Mouse (Mus musculus) embryo, embryonic 11.5 days (tissue): ENCODE data around the gene Plekho1.
"Not testable (repeated sequence)": the region's sequence is repeated elsewhere in the genome, so short reads cannot be mapped to it uniquely, and the experiment has no call there.

Source experiments
- DNase-seq: peaks from one replicate; pipeline ENCODE4 v3.0.0-alpha.2; 2012; ENCODE audit warnings: low read depth, low spot score

Plekho1 gene

DNA sequence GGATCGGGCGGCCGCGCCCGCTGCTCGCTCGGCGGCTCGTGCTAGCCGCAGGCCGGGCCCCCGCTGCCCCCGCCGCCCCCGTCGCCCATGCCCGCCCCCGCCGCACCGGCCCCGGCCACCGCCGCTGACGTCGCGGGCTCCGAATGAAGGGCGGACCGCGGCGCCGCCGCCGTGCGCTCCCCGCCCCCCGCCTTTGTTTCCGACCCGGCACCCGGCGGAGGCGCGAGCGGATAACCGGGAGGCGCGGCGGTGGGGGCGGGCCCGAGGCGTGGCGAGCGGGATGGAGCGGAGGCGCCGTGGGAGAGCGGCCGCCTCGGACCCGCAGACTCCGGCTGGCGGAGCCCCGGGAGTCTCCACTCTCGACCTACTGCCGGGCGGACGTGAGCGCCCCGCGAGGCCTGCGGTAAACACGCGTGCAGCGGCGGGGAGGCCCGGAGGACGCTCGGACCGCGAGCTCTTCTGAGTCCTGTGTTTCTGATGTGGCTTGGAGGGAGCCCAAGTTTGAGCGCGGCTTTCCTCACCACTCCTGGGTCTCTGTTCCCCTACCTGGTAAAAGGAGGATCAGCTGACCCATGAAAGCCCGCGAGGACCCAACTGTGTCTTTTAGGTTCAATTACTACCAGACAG, at the start of gene Plekho1:
Plekho1 (minus strand) TSS at position 200 of the 627 bp plus-strand sequence.
- no peak for DNase-seq

DNA sequence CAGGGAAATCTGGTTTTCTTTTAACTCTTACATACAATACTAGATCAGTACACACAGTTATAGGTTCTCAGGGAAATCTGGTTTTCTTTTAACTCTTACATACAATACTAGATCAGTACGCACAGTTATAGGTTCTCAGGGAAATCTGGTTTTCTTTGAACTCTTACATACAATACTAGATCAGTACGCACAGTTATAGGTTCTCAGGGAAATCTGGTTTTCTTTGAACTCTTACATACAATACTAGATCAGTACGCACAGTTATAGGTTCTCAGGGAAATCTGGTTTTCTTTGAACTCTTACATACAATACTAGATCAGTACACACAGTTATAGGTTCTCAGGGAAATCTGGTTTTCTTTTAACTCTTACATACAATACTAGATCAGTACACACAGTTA, 48.8 kb upstream of the Plekho1 start:
- not testable (repeated sequence) for DNase-seq

DNA sequence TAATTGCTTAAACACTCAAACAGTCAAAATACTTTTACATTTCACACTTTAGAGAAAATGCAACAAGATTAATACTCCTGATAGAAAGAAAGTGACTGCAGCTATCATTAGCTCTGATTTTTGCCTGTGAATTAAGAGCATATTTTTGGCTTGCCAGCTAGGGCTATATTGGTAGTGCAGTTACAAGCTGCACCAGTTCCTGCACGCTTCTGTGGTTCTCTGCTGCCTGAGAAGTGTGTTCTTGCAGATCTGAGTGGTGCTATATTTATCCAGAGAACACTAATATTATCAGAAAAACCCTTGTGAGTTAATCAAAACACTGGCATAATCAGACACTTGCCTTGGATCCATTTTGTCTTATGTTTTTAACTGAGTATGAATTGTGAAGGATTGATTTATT, 47.3 kb upstream of the Plekho1 start:
- DNase-seq: no peak

DNA sequence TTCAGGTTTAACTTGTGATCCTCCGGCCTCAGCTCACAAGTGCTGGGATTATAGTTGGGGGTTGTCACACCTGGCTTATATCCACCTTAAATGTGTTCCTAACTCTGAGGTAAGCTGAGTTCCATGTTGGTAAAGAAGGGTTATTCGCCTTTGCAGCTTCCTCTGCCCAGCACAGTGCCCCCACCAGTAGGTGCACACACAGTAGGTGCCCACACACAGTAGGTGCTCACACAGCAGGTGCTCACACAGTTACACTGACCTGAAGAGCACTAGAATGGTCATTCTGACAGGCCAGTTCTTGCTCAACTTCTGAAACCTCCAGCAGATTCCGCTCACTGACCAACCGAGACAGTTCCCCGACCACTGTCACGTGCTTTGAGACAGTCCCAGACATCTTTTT, 45.3 kb upstream of the Plekho1 start:
- no peak for DNase-seq

DNA sequence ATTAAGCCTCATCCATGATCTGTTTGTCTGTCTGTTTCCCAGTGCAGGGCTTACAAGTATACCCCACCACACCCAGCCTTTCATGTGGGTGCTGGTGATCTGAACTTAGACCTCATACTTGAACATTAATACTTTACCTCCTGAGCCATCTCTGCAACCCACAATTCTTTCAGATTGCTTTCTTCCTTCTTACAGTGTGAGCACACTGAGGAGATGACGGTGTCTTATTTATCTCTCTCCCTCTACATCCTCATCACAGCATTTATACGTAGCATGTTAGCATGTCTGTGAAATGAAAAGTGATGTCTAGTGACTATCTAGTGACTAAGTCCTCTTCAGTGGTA, 44.8 kb upstream of the Plekho1 start:
- DNase-seq: no peak

DNA sequence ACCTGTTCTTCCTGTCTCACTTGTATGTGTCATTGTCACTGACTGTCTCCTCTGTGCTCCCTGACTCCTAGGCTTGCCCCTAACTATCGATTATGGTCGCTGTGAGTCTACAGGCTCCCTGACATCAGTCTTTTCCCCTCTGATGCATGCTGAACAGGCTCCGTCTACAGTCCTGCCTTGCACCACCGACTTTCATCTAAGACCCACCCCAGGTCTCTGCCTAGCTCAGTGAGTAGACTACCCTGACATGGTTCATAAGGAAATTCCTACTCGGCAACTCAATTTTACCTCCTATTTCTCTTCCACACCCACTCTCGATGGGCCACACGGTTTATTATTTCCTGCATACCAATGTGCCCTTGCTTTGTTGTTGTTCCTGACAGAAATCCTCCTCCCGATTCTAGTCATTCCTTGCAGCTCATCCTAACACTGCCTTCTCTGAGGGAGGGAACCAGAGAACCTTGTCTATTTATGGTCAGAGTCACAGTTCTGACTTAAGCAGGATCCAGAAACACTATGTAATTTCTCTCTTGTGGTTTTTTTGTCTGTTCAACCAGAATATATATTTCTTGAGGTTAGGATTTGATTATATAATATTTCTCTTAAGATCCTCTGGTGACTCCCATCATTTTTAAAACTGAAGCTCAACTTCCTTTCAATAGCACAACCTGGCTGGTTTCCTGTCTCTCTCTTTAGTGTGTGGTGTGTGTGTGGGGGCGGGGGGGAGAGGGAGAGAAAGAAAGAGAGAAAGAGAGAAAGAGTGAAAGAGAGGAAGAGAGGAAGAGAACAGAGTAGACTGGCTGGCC, 44.3 kb upstream of the Plekho1 start:
- no peak for DNase-seq

DNA sequence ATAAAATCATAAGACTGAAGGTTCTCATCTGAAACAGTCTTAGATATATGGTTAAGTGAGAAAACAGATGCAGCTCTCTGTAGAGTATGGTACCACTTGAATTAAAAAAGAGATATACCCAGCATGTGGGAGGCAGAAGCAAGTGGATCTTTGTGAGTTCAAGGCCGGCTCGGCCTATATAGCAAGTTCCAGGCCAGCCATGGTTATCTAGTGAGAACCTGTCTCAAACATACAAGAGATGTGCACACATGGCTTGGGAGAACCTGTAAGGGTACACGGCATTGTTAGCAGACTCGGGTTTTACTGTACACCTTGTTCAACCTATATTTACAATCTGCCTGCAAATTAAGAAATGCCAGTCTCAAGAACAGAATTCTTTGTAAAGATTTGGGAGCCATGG, 43.0 kb upstream of the Plekho1 start:
- no peak for DNase-seq

DNA sequence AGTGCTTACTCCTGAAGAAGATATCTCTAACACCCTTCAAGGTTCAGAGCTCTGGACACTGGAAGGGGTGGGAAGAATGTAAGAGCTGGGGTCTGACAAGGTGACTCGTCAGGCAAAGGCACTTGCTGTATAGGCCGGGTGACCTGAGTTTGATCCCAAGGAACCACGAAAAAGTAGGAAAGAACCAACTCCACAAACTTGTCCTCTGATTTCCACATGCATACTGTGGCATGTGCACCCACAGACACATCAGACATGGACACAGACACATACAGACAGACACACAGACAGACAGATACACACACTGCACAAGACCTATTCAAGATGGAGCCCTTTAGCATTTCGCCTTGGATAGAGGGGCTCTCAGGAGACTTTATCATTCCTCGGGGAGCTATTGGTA, 42.4 kb upstream of the Plekho1 start:
- no peak for DNase-seq

DNA sequence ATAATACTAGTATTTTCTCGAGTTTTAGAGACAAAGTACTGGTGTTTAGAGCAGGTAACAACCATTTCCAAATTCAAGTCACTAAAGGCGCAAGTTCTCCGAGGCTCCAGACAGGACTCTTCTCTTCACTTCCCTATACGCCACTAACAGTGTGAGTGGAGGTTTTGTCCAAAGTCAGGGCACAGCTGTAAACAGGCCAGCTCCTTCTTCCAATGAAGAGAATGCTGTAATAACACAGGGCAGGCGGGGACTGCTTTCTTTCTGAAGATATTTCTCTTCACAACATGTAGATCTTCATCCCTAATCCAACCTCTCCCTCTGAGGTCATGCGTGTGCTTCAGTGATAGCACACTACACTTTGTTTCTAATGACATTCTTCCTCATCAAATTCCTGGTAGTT, 41.0 kb upstream of the Plekho1 start:
- DNase-seq: no peak

DNA sequence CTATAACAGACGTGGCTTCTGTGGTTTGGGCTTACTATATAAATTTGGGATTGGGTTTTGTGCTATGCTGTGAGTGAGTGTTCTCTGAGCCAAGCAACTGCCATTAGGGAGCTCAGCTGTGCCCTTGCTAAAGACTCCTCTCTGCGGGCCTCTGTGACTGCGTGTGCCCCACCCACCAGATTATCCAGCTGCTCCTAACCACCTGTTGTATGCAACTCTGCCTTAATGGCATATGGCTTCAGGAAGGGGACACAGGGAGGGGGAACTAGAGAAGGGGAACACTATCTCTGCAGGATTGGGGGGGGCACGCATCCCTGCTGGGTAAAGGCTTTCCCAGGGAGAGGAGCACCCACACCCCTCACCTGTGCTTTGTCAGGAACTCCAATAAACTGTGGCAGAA, 37.2 kb upstream of the Plekho1 start:
- DNase-seq: no peak

DNA sequence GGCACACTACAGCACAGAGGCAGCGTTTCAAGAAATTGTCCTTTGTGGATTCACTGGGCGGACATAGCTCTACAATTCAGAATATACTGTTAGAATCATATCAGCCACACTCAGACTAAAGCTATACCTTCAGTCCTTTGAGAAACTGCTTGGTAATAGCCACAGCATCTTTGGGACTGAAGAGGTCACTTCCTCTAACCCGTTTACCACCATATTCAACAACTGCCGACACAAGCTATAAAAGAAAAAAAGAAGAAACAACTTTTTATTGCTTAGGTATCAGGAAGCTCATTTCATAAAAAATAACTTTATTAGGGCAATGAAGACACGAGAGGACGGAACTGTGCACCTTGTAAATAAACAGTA, 36.8 kb upstream of the Plekho1 start:
- DNase-seq: no peak

DNA sequence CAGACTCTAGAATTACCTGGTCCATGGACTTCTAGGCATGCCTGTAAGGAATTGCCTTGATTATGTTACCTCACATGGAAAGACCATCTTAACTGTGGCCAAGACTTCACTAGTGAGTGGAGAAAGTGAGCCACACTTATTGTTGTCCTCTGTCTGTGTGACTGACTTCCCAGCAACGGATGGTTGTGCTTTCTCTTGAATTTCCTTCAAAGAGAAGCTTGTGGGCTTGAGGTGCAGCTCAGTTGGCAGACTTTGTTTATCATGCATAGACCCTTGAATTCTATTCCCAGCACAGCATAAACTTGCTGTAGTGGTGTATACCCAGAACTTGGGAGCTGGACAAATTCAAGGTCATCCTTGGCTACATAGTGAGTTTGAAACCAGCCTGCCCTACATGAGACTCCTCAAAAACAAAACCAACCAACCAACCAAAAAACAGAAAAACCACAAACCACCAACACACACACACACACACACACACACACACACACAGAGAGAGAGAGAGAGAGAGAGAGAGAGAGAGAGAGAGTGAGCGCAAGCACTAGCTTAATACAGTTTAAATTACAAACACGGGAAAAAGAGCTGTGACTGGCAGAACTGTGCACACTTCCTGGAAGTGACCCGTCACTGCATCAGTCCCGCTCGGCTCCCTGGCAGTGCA, 36.3 kb upstream of the Plekho1 start:
- DNase-seq: no peak

DNA sequence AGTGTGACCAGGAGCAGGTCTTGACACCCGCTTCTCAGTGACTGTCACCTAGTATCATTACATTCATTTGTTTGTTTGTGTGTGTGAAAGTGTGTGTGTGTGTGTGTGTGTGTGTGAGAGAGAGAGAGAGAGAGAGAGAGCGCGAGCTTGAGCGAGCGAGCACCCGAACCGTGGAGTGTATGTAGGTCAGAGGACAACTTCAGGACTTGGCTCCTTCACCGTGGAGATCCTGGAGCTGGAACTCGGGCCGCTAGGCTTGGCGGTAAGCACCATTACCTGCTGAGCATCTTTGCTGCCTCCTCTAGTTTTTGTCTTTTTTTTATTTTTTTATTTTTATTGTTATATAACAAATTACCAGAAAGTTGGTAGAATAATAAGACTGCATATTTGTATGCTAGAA, 34.0 kb upstream of the Plekho1 start:
- DNase-seq: no peak

DNA sequence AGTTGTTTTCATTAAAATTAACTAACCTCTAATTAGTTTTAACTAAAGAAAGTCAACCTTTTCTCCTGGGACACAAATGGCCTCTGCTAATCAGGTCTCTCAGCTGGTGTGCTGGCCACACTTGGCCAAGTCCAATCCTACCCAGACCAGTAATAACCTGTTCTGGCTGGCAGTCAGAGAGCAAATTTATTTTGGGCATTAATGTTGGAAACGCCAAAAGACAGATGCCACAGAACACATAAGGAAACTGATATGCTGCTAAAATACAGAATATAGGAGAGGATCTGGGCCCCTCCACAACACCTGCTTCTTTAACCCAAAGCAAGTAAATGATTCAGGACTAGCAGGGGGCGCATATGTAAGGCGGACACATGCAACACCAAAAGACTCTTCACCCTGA, 33.5 kb upstream of the Plekho1 start:
- DNase-seq: no peak

DNA sequence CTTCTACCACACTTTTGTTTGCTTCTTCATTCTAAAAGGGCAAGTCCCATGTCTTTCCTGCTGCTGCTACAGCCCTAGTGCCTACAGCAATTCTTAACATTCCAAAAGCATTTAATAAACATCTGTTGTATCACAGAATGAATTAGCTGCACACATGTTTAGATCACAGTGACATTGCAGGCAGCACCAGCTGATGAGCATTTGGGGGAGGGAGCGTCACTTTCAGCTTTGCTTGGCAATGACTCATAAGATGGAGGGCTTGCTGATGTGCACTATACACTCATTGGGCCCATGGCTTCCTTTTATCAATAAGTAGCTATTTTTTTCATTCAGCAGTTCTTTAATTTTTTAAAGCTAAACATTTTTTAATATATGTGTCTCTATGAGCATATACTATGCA, 32.1 kb upstream of the Plekho1 start:
- no peak for DNase-seq

DNA sequence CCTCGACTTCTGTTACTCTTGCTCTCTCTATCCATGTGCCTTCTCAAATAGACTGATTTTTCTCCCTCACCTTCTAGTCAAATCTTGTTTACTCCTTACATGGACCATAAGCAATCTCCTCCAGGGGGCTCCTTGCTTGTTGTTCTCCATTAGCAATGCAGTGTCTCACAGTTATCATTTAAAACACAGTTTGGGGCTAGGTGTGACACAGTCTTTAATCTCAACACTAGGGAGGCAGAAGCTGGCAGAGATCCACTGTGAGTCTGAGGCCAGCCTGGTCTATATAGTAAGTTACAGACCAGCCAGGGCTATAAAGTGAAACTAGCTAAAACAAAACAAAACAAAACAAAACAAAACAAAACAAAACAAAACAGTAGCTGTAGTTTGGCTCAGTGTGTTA, 31.3 kb upstream of the Plekho1 start:
- DNase-seq: no peak

DNA sequence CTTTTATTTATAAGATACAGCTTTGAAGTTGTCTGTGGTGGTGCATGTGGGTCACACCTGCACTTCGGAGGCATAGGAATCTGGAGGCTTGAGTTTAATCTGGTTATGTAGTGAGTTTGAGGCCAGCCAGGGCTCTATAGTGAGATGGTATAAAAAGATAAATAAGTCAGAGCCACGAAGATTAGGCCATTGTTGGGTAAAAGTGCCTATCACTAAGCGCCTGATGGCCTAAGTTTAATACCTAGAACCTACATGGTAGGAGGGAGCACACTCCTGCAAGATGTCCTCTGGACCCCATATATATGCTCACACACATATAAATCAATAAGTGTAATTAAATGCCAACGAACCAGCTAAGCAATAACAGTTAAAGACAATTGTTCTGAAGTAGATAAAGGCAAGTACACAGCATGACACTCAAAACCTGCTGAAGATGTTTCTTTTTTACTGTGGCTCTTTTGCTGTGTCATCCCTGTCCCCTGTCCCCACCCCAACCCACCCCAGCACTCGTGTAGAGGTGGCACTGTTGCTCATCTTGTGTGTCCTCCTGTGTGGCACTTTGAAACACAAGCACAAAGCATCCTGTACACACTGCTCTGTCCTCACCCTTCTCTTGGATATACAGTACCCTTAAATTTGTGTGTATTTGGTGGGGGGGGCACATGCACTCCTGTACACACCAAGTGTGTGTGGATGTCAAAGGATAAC, 25.8 kb upstream of the Plekho1 start:
- DNase-seq: no peak

DNA sequence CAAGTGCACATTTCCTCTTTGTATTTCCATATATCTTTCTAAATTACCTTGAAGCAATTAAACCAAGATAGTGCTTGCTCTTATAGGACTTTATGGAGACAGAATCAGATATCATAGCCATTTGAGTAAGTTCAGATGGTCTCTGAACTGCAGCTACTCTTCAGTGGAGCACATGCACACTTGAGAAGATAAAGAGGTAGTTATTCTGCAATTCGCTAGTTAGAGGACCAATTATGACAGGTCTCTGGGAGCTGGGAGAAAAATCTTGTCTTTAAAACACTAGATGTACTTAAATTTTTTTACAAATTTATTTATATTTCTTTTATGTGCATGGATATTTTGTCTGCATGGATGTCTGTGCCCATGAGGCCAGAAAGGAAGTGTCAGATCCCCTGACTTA, 24.9 kb upstream of the Plekho1 start:
- no peak for DNase-seq

DNA sequence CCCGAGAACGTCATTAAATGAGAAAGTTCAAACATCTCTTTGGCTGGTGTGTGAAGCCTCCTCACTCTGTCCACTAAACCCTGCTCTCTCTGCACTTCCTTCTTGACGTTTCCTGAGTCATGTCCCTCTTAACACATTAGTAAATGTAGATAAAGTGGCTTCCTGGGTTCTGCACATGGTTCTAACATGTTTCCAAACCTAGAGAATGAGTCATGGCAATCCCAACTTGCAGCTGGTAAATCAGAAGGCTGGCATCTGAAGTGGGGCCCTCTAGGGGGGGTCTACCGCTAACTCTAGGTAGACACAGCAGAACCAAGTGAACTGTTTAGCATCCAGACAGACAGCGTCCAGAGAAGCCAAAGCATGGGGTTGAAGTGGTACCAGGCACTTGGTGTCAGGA, 21.7 kb upstream of the Plekho1 start:
- DNase-seq: no peak

DNA sequence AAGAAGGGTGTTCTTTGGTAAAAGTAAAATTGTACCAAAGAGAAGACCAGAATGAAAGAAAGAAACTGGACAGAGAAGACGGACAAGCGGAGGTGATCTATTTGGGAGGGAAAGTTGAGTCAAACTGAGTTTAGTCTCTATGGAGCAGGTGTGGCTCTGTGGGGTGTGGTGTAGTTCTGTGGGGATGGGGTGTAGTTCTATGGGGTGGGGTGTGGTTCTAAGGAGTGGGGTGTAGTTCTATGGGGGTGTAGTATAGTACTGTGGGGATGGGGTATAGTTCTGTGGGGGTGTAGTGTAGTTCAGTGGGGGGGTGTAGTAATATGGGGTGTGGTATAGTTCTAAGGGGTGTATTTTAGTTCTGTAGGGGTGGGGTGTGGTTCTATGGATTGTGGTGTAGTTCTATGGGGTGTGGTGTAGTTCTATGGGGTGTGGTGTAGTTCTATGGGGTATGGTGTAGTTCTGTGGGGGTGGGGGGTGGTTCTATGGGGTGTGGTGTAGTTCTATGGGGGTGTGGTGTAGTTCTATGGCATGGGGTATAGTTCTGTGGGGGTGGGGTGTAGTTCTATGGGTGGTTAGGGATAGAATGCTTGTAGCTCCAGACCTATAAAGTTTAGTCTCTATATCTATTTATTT, 20.6 kb upstream of the Plekho1 start:
- no peak for DNase-seq

DNA sequence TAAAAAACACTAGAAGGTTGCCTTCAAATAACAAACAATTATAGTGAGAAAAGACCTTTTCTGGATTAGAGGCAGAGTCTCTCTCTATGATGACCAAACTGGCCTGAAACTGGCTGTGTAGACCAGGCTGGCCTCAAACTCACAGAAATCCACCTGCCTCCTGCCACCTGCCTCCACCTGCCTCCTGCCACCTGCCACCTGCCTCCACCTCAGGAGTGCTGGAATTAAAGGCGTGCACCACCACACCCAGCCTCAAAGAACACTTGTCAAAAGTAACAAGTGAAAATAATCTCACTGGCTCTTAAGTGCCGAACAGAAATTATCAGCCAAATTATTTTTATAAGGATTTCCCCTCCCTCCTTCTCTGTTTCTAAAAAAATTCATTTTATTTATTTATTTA, 19.9 kb upstream of the Plekho1 start:
- no peak for DNase-seq

DNA sequence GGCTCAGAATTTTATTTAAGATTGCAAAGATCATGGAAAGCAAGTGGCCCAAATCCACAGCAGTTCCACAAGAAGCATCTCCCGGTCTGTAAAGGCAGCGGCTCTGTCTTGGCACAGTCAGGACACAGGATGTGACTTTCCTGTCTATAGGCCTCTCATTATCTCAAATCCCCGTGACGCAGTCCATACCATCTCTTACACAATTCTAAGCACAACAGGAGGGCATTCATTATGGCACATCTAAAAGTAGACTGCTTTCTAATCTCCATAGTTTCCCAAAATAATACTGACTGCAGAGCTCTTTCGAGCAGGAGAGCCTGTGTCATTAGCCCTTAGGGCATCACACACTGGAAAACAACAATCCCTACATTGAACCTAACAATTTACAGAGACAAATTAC, 17.0 kb upstream of the Plekho1 start:
- no peak for DNase-seq
